Mouse (Mus musculus) MEL (cell line): Measurements from ENCODE around the gene Mrps27. TPM values are rescaled to one million over a fixed set of nuclear protein-coding genes. Genes with fewer than 3 reads are reported as not detected.

ENCODE experiments used
- DNase-seq: peaks from one replicate; pipeline ENCODE4 v3.0.0; 2011; ENCODE audit warnings: low read depth, low spot score
- H3K27ac ChIP-seq: 2 replicates; pipeline ENCODE4 v1.5.1; 2012; ENCODE audit warnings: low read depth, mild to moderate bottlenecking, control low read depth, low read length, moderate library complexity; ENCODE audit not compliant: control insufficient read depth
- H3K27me3 ChIP-seq, 2 experiments: fragments of 150-350 bp in 1 of 2; sonication (generic) in 1 of 2; 2 replicates each; pipeline ENCODE4 v1.6.1; 2012; ENCODE audit warnings: low read length in 2 of 2, mild to moderate bottlenecking in 2 of 2, improper control_type of control experiment in 1 of 2, moderate library complexity in 1 of 2; ENCODE audit not compliant: insufficient read depth in 2 of 2, control insufficient read depth in 1 of 2
- H3K36me3 ChIP-seq, 2 experiments: 2 replicates each; pipeline ENCODE4 v1.6.1; 2012 to 2014; ENCODE audit warnings: low read length in 2 of 2, improper control_type of control experiment in 1 of 2, inconsistent platforms in 1 of 2, mild to moderate bottlenecking in 1 of 2; ENCODE audit not compliant: insufficient read depth in 2 of 2, control insufficient read depth in 1 of 2
- H3K4me1 ChIP-seq, 2 experiments: fragments of 150-350 bp in 1 of 2; sonication (generic) in 1 of 2; 2 replicates each; pipeline ENCODE4 v1.6.1; 2012; ENCODE audit warnings: low read length in 2 of 2, improper control_type of control experiment in 1 of 2, mild to moderate bottlenecking in 1 of 2; ENCODE audit not compliant: insufficient read depth in 2 of 2, control insufficient read depth in 1 of 2
- H3K4me3 ChIP-seq, 2 experiments: fragments of 150-350 bp in 1 of 2; sonication (generic) in 1 of 2; 2 replicates each; pipeline ENCODE4 v1.5.1; 2012; ENCODE audit warnings: low read depth in 2 of 2, low read length in 2 of 2, mild to moderate bottlenecking in 2 of 2, moderate library complexity in 2 of 2, control low read depth in 1 of 2, improper control_type of control experiment in 1 of 2; ENCODE audit not compliant: control insufficient read depth in 1 of 2, insufficient read depth in 1 of 2
- H3K79me2 ChIP-seq: 2 replicates; pipeline ENCODE4 v1.6.1; 2012; ENCODE audit warnings: mild to moderate bottlenecking, low read length, moderate library complexity; ENCODE audit not compliant: control insufficient read depth, poor library complexity, insufficient read depth
- H3K9ac ChIP-seq: 2 replicates; pipeline ENCODE4 v1.6.1; 2012; ENCODE audit warnings: low read depth, mild to moderate bottlenecking, control low read depth, low read length, moderate library complexity; ENCODE audit not compliant: control insufficient read depth, poor library complexity, severe bottlenecking
- H3K9me3 ChIP-seq: fragments of 150-350 bp; sonication (generic); replicated peaks from 2 replicates; pipeline ENCODE4 v1.6.1; 2012; ENCODE audit warnings: mild to moderate bottlenecking, low read length, improper control_type of control experiment, moderate library complexity; ENCODE audit not compliant: insufficient read depth
- CHD1 ChIP-seq: IDR thresholded peaks from 2 replicates; pipeline ENCODE4 v1.6.1; 2012; ENCODE audit warnings: low read depth, mild to moderate bottlenecking, inconsistent platforms, low read length, improper control_type of control experiment
- CTCF ChIP-seq, 3 experiments: IDR thresholded peaks in 2 of 3; conservative IDR thresholded peaks in 1 of 3; 2 replicates each; pipeline ENCODE4 v1.5.1; 2011 to 2012; ENCODE audit warnings: low read length in 3 of 3, low read depth in 2 of 3, mild to moderate bottlenecking in 2 of 3, improper control_type of control experiment in 1 of 3, inconsistent platforms in 1 of 3, mixed read lengths in 1 of 3, moderate library complexity in 1 of 3; ENCODE audit not compliant: control insufficient read depth in 1 of 3, insufficient read depth in 1 of 3, poor library complexity in 1 of 3, severe bottlenecking in 1 of 3
- ELF1 ChIP-seq: IDR thresholded peaks from 2 replicates; pipeline ENCODE4 v1.6.1; 2014; ENCODE audit warnings: low read depth, mild to moderate bottlenecking, inconsistent platforms, low read length, improper control_type of control experiment, moderate library complexity
- MAZ ChIP-seq: IDR thresholded peaks from 2 replicates; pipeline ENCODE4 v1.6.1; 2012; ENCODE audit warnings: low read depth, mild to moderate bottlenecking, inconsistent platforms, low read length, improper control_type of control experiment
- MEF2A ChIP-seq: IDR thresholded peaks from 2 replicates; pipeline ENCODE4 v1.6.1; 2014; ENCODE audit warnings: low read depth, mild to moderate bottlenecking, inconsistent platforms, low read length, improper control_type of control experiment; ENCODE audit not compliant: poor library complexity, insufficient replicate concordance, severe bottlenecking; ENCODE audit errors: extremely low read depth
- MXI1 ChIP-seq: IDR thresholded peaks from 2 replicates; pipeline ENCODE4 v1.6.1; 2011; ENCODE audit warnings: mild to moderate bottlenecking, low read depth, low read length, improper control_type of control experiment
- MYC ChIP-seq: IDR thresholded peaks from 2 replicates; pipeline ENCODE4 v1.6.1; 2011; ENCODE audit warnings: low read depth, mild to moderate bottlenecking, low read length, improper control_type of control experiment, moderate library complexity
- NRF1 ChIP-seq: IDR thresholded peaks from 2 replicates; pipeline ENCODE4 v1.6.1; 2014; ENCODE audit warnings: low read depth, mild to moderate bottlenecking, inconsistent platforms, low read length, improper control_type of control experiment, moderate library complexity; ENCODE audit not compliant: poor library complexity, insufficient read depth, severe bottlenecking
- RAD21 ChIP-seq: IDR thresholded peaks from 2 replicates; pipeline ENCODE4 v1.6.1; 2011; ENCODE audit warnings: mild to moderate bottlenecking, low read depth, low read length, improper control_type of control experiment
- USF2 ChIP-seq, 2 experiments: IDR thresholded peaks; 2 replicates each; pipeline ENCODE4 v1.6.1; 2011 to 2012; ENCODE audit warnings: improper control_type of control experiment in 2 of 2, low read length in 2 of 2, borderline replicate concordance in 1 of 2, inconsistent platforms in 1 of 2, low read depth in 1 of 2, mild to moderate bottlenecking in 1 of 2; ENCODE audit not compliant: insufficient read depth in 1 of 2
- polyA plus RNA-seq, 2 experiments: library from polyadenylated mRNA; stranded (reverse) in 1 of 2; unstranded in 1 of 2; fragments of >175 nt in 1 of 2; fragments of >200 nt in 1 of 2; gene quantifications; 2 replicates each; pipeline versions ENCODE4 v1.2.1 to v1.2.4; 2012; ENCODE audit warnings: low replicate concordance in 2 of 2, low read depth in 1 of 2; ENCODE audit not compliant: insufficient read length in 2 of 2, insufficient read depth in 1 of 2, missing spikeins in 1 of 2
- total RNA-seq: library from RNA; depleted of rRNA; stranded (reverse); fragments of 300-350 nt; gene quantifications from 2 replicates; pipeline ENCODE4 v1.2.3, GENCODE M21; 2012

The Mrps27 gene
- total and polyA plus RNA-seq, 3 experiments, result 27.9 to 44.1 TPM; not detected in 1

DNA sequence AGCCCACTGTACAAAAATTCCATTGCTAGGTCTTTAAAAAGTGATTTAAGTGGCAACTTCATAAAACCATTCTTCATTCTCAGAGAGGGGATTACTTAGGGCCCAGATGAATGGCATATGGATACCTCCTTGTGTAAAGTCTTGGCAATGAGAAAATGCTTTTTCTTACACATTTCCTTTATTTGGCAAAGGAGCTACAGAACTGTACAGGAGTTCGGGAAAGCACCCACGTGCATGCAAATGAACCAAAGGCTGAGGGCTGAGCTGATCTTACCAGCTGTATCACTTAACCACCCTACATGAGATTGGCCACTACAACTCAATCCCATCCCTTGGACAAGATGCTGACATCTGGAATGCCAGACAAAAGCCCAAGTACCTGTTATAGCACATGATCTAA lies 95.6 kb downstream of the Mrps27 start:
- no peaks in the 10 kb centered on the region for H3K36me3 ChIP-seq
- no peaks in the 10 kb centered on the region for H3K27me3 ChIP-seq
- no peak overlapping the region for H3K27ac ChIP-seq
- no peaks in the 10 kb centered on the region for H3K4me1 ChIP-seq
- H3K9ac ChIP-seq, result no peak overlapping the region
- no peak for TF ChIP-seq MXI1
- TF ChIP-seq, all 39 proteins: peak for 0
- no peak for DNase-seq
- H3K4me3 ChIP-seq, result no peak overlapping the region
- no peaks in the 10 kb centered on the region for H3K79me2 ChIP-seq
- H3K9me3 ChIP-seq, result no peaks in the 10 kb centered on the region

DNA sequence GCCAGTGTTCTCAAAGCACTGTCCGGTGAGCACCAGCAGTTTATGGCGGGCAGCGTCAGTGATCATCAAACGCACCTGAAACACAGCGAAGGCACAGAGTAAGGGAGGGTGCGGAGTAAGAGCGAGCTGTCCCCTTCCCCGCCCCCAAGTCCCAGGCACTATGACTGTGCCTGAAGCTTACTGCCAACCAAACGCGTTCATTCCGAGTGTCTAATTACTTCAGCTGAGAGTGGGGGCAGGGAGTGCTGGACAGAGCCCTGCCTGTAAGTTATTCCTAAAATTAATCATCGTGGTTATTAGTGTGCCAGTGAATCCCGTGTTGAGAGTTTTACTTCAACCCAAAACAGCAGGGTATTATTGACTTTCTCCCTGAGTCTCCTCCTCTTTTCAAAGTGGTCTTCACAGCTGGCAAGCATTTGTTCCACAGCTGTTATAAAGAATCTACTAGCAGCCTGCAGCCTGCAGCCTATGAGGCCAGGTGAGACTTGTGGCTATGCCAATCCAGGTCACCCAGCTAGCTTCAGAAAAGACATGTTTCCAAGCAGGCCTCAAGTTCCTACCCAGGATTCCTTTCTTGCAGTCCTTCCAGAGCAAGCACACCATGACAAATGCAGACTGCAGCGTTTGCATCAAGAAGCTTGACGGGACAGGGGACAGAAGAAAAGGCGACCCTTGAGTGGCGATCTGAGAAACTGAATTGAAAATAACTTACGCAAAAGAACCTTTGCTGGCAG lies 97.3 kb downstream of the Mrps27 start:
- H3K79me2 ChIP-seq, result no peaks in the 10 kb centered on the region
- H3K9me3 ChIP-seq, result no peaks in the 10 kb centered on the region
- no peak for TF ChIP-seq MEF2A
- H3K9ac ChIP-seq, result no peak overlapping the region
- H3K36me3 ChIP-seq, result no peaks in the 10 kb centered on the region
- no peaks in the 10 kb centered on the region for H3K27me3 ChIP-seq
- no peak for DNase-seq
- no peak overlapping the region for H3K4me3 ChIP-seq
- H3K27ac ChIP-seq, result no peak overlapping the region
- H3K4me1 ChIP-seq, result no peaks in the 10 kb centered on the region

DNA sequence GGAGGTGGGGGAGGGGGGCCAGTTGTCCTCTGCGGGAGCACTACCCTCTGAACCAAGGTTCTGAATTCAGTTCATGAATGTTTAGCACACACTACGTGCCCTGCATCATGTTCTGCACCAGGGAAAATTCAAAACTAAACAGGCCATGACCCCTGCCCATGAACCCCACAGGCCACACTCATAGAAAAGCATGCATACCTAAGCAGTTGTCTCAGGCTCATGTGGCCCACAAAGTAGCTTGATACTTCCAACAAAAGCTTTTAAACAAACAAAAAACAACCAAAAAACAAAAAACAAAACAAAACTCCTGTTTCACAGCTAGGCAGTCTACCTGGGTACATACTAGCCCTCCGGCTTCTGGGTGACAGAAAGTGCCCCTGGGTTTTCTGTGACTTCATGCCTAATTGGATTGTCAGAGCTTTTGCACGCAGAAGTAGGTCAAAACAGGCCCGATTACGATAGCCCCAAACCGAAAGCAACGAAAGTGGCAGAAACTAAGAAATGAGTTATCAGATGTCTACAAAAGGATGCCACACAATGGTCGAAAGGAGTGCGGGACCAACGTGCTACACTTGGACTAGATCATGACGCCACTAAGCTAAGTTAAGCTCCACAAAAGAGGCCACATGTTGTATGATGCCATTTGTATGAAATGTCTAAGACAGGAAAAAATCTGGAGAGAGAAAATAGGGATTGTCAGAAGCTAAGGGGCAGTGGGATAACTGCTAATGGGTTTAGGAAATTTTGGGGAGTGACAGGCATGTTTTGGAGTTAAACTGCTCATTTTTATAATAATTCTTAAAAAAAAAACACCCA lies 98.1 kb downstream of the Mrps27 start:
- no peaks in the 10 kb centered on the region for H3K79me2 ChIP-seq
- no peaks in the 10 kb centered on the region for H3K36me3 ChIP-seq
- H3K27ac ChIP-seq, result no peak overlapping the region
- no peaks in the 10 kb centered on the region for H3K9me3 ChIP-seq
- DNase-seq, result no peak
- H3K27me3 ChIP-seq, result no peaks in the 10 kb centered on the region
- no peak for TF ChIP-seq ELF1
- TF ChIP-seq CTCF (IDR thresholded peaks at IDR 0.05 in 2 of 3, conservative IDR thresholded peaks at IDR 0.05 in 1 of 3; ENCODE audit: control insufficient read depth in 1 of 3, insufficient read depth in 1 of 3, low read depth in 2 of 3, low read length in 3 of 3, poor library complexity in 1 of 3, severe bottlenecking in 1 of 3), result no peak
- no peak for TF ChIP-seq USF2 (IDR thresholded peaks at IDR 0.05; ENCODE audit: borderline replicate concordance in 1 of 2, insufficient read depth in 1 of 2, low read depth in 1 of 2, low read length in 2 of 2)
- TF ChIP-seq NRF1, result no peak
- TF ChIP-seq CHD1, result no peak
- TF ChIP-seq MYC, result no peak
- no peak for TF ChIP-seq MAZ
- no peak for TF ChIP-seq MEF2A
- no peak for TF ChIP-seq RAD21
- H3K4me1 ChIP-seq, result no peaks in the 10 kb centered on the region
- no peak overlapping the region for H3K4me3 ChIP-seq
- no peak overlapping the region for H3K9ac ChIP-seq
